Mouse (Mus musculus) limb, embryonic 12.5 days (tissue): ENCODE measurements around the gene Ptch1. TPM values are rescaled to one million over a fixed set of nuclear protein-coding genes. Genes with fewer than 3 reads are reported as not detected.

ENCODE experiments used
- ATAC-seq: fragments of 200-750 bp; cut with Nextera tagmentation; 2 replicates; pipeline ENCODE4 v1.8.0; 2017; ENCODE audit warnings: low read depth, moderate TSS enrichment; ENCODE audit not compliant: insufficient number of reproducible peaks, insufficient read depth, low FRiP score, low TSS enrichment
- H3K27ac ChIP-seq: fragments of 300-500 bp; sonication (generic); 2 replicates; pipeline ENCODE4 v1.5.1; 2016; ENCODE audit warnings: mild to moderate bottlenecking, moderate library complexity
- H3K27me3 ChIP-seq: fragments of 300-500 bp; sonication (generic); 2 replicates; pipeline ENCODE4 v1.6.1; 2016; ENCODE audit warnings: mild to moderate bottlenecking, moderate library complexity
- H3K36me3 ChIP-seq: fragments of 300-500 bp; sonication (generic); 2 replicates; pipeline ENCODE4 v1.6.1; 2016; ENCODE audit warnings: mild to moderate bottlenecking, moderate library complexity
- H3K4me1 ChIP-seq: fragments of 300-500 bp; sonication (generic); replicated peaks from 2 replicates; pipeline ENCODE4 v1.6.1; 2016
- H3K4me2 ChIP-seq: fragments of 300-500 bp; sonication (generic); 2 replicates; pipeline ENCODE4 v1.6.1; 2016; ENCODE audit warnings: mild to moderate bottlenecking, moderate library complexity
- H3K4me3 ChIP-seq: fragments of 300-500 bp; sonication (generic); replicated peaks from 2 replicates; pipeline ENCODE4 v1.5.1; 2016; ENCODE audit warnings: mild to moderate bottlenecking
- H3K9ac ChIP-seq: fragments of 300-500 bp; sonication (generic); replicated peaks from 2 replicates; pipeline ENCODE4 v1.6.1; 2016; ENCODE audit warnings: mild to moderate bottlenecking, moderate library complexity
- H3K9me3 ChIP-seq: fragments of 300-500 bp; sonication (generic); 2 replicates; pipeline ENCODE4 v1.6.1; 2016; ENCODE audit warnings: mild to moderate bottlenecking, moderate library complexity
- WGBS: fragments of 180-500 bp; shearing (Covaris S2); methylation state at CpG from one replicate; pipeline ENCODE4 v1.1.7; 2016; 5-methylcytosine and 5-hydroxymethylcytosine counted together
- polyA plus RNA-seq: library from polyadenylated mRNA; unstranded; fragments of >200 nt; fragmentation: Nextera tagmentation; extraction: Ambion mirVana; gene quantifications from 2 replicates; pipeline ENCODE4 v1.2.1, GENCODE M21; 2016

Ptch1 gene
- polyA plus RNA-seq, 1 experiment from 2014 or later = 21.6 TPM

GRCm38 (mm10) chr13:63515542-63515941, 57.9 kb downstream of the Ptch1 start:
- Histone ChIP-seq H3K4me2 (no peak overlapping the region), H3K36me3 (peaks cover 100% of the 10 kb centered on the region), H3K9ac (no peak overlapping the region), H3K27ac (no peak overlapping the region), H3K9me3 (no peaks in the 10 kb centered on the region), H3K27me3 (no peaks in the 10 kb centered on the region), H3K4me3 (no peak overlapping the region), H3K4me1 (peaks cover 47% of the 10 kb centered on the region)
- no peak for ATAC-seq
- 67% methylated on average over 5 of the region's 5 CpGs for WGBS

- peak overlapping the region; percentile 37; the same call in 1 of the 2 replicates for H3K27ac ChIP-seq
- H3K4me1 ChIP-seq = peaks cover 47% of the 10 kb centered on the region
Measured at GRCm38 (mm10) chr13:63514931-63515360, 58.5 kb downstream of the Ptch1 start.

GRCm38 (mm10) chr13:63513374-63514098, 59.9 kb downstream of the Ptch1 start:
- Histone ChIP-seq H3K9ac (no peak overlapping the region), H3K36me3 (peaks cover 97% of the 10 kb centered on the region), H3K27me3 (no peaks in the 10 kb centered on the region), H3K27ac (no peak overlapping the region), H3K4me1 (peaks cover 47% of the 10 kb centered on the region), H3K4me3 (no peak overlapping the region), H3K4me2 (no peak overlapping the region), H3K9me3 (no peaks in the 10 kb centered on the region)
- no peak for ATAC-seq
- WGBS = 58% methylated on average over 26 of the region's 26 CpGs

More at GRCm38 (mm10) chr13:63514931-63515360, 58.5 kb downstream of the Ptch1 start:
- WGBS = 59% methylated on average over 8 of the region's 8 CpGs
- Histone ChIP-seq H3K4me2 (no peak overlapping the region), H3K27me3 (no peaks in the 10 kb centered on the region), H3K4me3 (no peak overlapping the region), H3K36me3 (peaks cover 100% of the 10 kb centered on the region), H3K9ac (no peak overlapping the region), H3K9me3 (no peaks in the 10 kb centered on the region)
- ATAC-seq = no peak

- ATAC-seq = no peak
- H3K9ac ChIP-seq = no peak overlapping the region
- peaks cover 96% of the 10 kb centered on the region for H3K36me3 ChIP-seq
- peaks cover 47% of the 10 kb centered on the region for H3K4me1 ChIP-seq
- H3K9me3 ChIP-seq = peaks cover 3% of the 10 kb centered on the region; the same call in 1 of the 2 replicates
- H3K4me3 ChIP-seq = no peak overlapping the region
- H3K4me2 ChIP-seq = no peak overlapping the region
- H3K27me3 ChIP-seq = no peaks in the 10 kb centered on the region
- H3K27ac ChIP-seq = peak overlapping the region; percentile 4; the same call in 1 of the 2 replicates
- WGBS = 37% methylated on average over 6 of the region's 6 CpGs
Measured at GRCm38 (mm10) chr13:63512411-63512810, 61.0 kb downstream of the Ptch1 start.

- H3K27ac ChIP-seq = no peak overlapping the region
- WGBS = 92% methylated on average over 5 of the region's 5 CpGs
- no peak for ATAC-seq
Measured at GRCm38 (mm10) chr13:63507821-63508220, 65.6 kb downstream of the Ptch1 start.

GRCm38 (mm10) chr13:63507001-63507556, 66.3 kb downstream of the Ptch1 start:
- Histone ChIP-seq H3K27ac (no peak overlapping the region), H3K9me3 (peaks cover 3% of the 10 kb centered on the region; the same call in 1 of the 2 replicates), H3K4me3 (no peak overlapping the region), H3K36me3 (peaks cover 50% of the 10 kb centered on the region), H3K9ac (no peak overlapping the region), H3K27me3 (no peaks in the 10 kb centered on the region), H3K4me1 (peaks cover 12% of the 10 kb centered on the region), H3K4me2 (no peak overlapping the region)
- WGBS = 80% methylated on average over 6 of the region's 6 CpGs
- ATAC-seq = no peak

More at GRCm38 (mm10) chr13:63507821-63508220, 65.6 kb downstream of the Ptch1 start:
- Histone ChIP-seq H3K9ac (no peak overlapping the region), H3K36me3 (peaks cover 57% of the 10 kb centered on the region), H3K9me3 (peaks cover 3% of the 10 kb centered on the region; the same call in 1 of the 2 replicates), H3K4me2 (no peak overlapping the region), H3K4me3 (no peak overlapping the region), H3K4me1 (peaks cover 15% of the 10 kb centered on the region), H3K27me3 (no peaks in the 10 kb centered on the region)

GRCm38 (mm10) chr13:63506364-63506763, 67.0 kb downstream of the Ptch1 start:
- H3K4me2 ChIP-seq = no peak overlapping the region
- peaks cover 3% of the 10 kb centered on the region; the same call in 1 of the 2 replicates for H3K9me3 ChIP-seq
- no peak overlapping the region for H3K4me3 ChIP-seq
- H3K36me3 ChIP-seq = peaks cover 43% of the 10 kb centered on the region
- ATAC-seq = no peak
- no peak overlapping the region for H3K9ac ChIP-seq
- H3K27ac ChIP-seq = 0 out of 2 replicates have a peak overlapping the region, but pooled peaks have one; percentile 46
- no peaks in the 10 kb centered on the region for H3K27me3 ChIP-seq
- 38% methylated on average over 1 of the region's 1 CpGs for WGBS
- peaks cover 5% of the 10 kb centered on the region for H3K4me1 ChIP-seq

GRCm38 (mm10) chr13:63502391-63502790, 71.0 kb downstream of the Ptch1 start:
- no peak for ATAC-seq
- 93% methylated on average over 2 of the region's 2 CpGs for WGBS
- no peak overlapping the region for H3K4me2 ChIP-seq
- H3K9ac ChIP-seq = no peak overlapping the region
- no peaks in the 10 kb centered on the region for H3K27me3 ChIP-seq
- no peaks in the 10 kb centered on the region for H3K4me1 ChIP-seq
- H3K27ac ChIP-seq = no peak overlapping the region
- peaks cover 7% of the 10 kb centered on the region for H3K36me3 ChIP-seq
- no peak overlapping the region for H3K4me3 ChIP-seq
- no peaks in the 10 kb centered on the region for H3K9me3 ChIP-seq

GRCm38 (mm10) chr13:63499489-63499888, 73.9 kb downstream of the Ptch1 start:
- ATAC-seq = no peak
- no peak overlapping the region for H3K4me3 ChIP-seq
- no peak overlapping the region for H3K27ac ChIP-seq
- H3K4me2 ChIP-seq = no peak overlapping the region
- no peaks in the 10 kb centered on the region for H3K27me3 ChIP-seq
- H3K4me1 ChIP-seq = peaks cover 13% of the 10 kb centered on the region; the same call in 1 of the 2 replicates
- no peaks in the 10 kb centered on the region for H3K36me3 ChIP-seq
- no peaks in the 10 kb centered on the region for H3K9me3 ChIP-seq
- 92% methylated on average over 2 of the region's 2 CpGs for WGBS
- H3K9ac ChIP-seq = no peak overlapping the region

- 12% methylated on average over 23 of the region's 23 CpGs for WGBS
Measured at GRCm38 (mm10) chr13:63496646-63497582, 76.5 kb downstream of the Ptch1 start, which contains the start of gene Fancc. Gene Fancc, minus strand, starts transcription at chr13:63497278.

More at GRCm38 (mm10) chr13:63496646-63497582, 76.5 kb downstream of the Ptch1 start, which contains the start of gene Fancc:
- peak within 1 kb of the TSS; percentile 86 for H3K27ac ChIP-seq
- H3K9me3 ChIP-seq = no peaks in the 10 kb centered on the region
- peak within 1 kb of the TSS; percentile 45 for H3K4me2 ChIP-seq
- no peaks in the 10 kb centered on the region for H3K27me3 ChIP-seq
- H3K4me3 ChIP-seq = peak within 1 kb of the TSS; percentile 15; the same call in 1 of the 2 replicates
- 0 out of 2 replicates have a peak within 1 kb of the TSS, but pooled peaks have one; percentile 40 for H3K9ac ChIP-seq
- no peaks in the 10 kb centered on the region for H3K36me3 ChIP-seq
- peaks cover 13% of the 10 kb centered on the region; the same call in 1 of the 2 replicates for H3K4me1 ChIP-seq
- peak; percentile 88 for ATAC-seq
